Mouse (Mus musculus): ENCODE data around the gene E130114P18Rik. TPM values are rescaled to one million over a fixed set of nuclear protein-coding genes. Genes with fewer than 3 reads are reported as not detected.

The E130114P18Rik gene
- polyA plus RNA-seq, 1 experiment from 2014 or later: 24.4 TPM

DNA sequence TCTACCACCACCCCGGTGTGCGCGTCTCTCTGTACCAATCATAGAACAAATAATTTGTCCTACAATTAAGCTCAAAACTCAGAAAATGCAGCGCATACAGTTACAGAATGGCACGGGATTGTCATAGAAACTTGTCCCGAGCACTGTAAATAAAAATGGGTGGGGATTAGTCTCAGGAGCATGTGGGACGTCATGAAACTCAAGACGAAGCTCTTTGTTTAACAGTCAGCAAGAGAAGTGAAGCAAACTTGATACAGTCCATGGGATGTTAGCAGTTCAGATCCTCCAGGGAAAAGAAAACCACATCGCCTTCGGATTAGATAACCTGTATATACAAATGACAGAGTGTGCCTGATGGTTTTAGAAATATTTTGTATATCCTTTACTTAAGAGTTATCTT, 18.6 kb upstream of the E130114P18Rik start:
- WGBS: 81% methylated on average over 10 of the region's 10 CpGs
- no peak overlapping the region for H3K9ac ChIP-seq (replicated peaks)
- no peak overlapping the region for H3K4me3 ChIP-seq (replicated peaks)
- H3K4me1 ChIP-seq (replicated peaks): peaks cover 19% of the 10 kb centered on the region
- H3K27me3 ChIP-seq: peaks cover 4% of the 10 kb centered on the region; the same call in 1 of the 2 replicates
- no peak for ATAC-seq
- no peaks in the 10 kb centered on the region for H3K9me3 ChIP-seq
- no peaks in the 10 kb centered on the region for H3K36me3 ChIP-seq
- H3K27ac ChIP-seq: no peak overlapping the region
- no peak overlapping the region for H3K4me2 ChIP-seq (replicated peaks)

DNA sequence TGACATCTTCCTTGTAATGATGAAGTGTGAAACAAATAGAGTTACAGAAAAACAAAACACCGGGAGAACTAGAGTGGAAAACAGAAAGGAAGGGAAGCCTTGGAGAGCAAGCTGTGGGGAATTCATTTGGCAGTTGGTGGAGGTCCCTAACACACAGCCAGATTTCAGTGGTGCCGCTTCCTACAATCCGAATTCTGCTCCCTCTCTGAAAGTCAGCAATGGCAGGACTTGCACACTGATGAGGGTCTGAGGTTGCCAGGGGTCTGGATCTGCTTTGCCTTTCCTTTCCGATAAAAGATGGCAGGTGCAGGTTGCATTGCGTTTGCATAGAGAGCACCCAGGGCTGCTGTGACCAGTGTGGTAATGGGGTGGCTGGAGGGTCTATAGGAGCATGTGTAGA, 18.1 kb upstream of the E130114P18Rik start:
- Histone ChIP-seq H3K9me3 (no peaks in the 10 kb centered on the region), H3K4me3 (replicated peaks) (no peak overlapping the region), H3K4me2 (replicated peaks) (no peak overlapping the region), H3K27ac (peak overlapping the region; percentile 5; the same call in 1 of the 2 replicates), H3K27me3 (peaks cover 4% of the 10 kb centered on the region; the same call in 1 of the 2 replicates), H3K4me1 (replicated peaks) (peaks cover 19% of the 10 kb centered on the region), H3K36me3 (no peaks in the 10 kb centered on the region), H3K9ac (replicated peaks) (no peak overlapping the region)
- WGBS: 80% methylated on average over 5 of the region's 5 CpGs
- no peak for ATAC-seq

DNA sequence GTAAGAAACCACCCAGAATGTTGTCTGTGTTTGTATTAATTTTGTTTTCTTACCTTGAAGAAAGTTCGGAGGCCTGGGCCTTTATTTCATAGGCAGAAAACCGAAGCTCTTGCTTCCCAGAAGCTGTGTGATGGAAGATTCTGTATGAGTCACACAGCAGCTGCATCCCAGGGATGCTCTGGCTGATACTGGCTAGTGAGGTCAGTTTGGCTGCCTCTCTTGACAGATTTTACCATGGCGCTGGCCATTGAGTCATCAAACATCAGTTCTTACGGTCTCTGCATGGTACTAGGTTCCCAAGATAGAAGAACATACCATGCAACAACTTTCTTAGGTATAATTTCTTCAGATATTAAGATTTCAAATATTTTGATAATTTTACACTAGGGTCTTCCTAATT, 17.0 kb upstream of the E130114P18Rik start:
- Histone ChIP-seq H3K27ac (no peak overlapping the region), H3K4me3 (replicated peaks) (no peak overlapping the region), H3K27me3 (peaks cover 6% of the 10 kb centered on the region), H3K4me2 (replicated peaks) (no peak overlapping the region), H3K36me3 (no peaks in the 10 kb centered on the region), H3K4me1 (replicated peaks) (peaks cover 19% of the 10 kb centered on the region), H3K9me3 (no peaks in the 10 kb centered on the region), H3K9ac (replicated peaks) (no peak overlapping the region)
- 87% methylated on average over 4 of the region's 4 CpGs for WGBS
- ATAC-seq: no peak

DNA sequence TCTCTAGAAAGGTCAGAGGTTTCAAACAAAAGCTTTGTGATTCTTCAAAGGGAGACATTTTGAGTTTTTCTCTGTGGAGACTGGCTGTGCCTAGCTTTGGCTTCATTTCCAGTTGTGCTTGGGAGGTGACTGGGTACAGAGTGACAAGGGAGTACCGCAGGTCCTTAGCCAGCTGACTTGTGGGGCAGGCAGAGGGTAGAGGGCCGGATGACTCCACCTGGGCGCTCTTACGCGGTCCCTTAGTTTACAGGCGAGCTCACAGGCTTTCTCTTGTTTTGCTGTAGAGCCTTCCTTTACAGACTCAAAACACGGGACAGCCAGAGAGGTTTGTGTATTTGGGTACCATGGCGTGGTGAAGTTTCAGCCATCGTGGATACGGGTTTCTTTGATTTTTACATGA, 16.1 kb upstream of the E130114P18Rik start:
- H3K27ac ChIP-seq: no peak overlapping the region
- H3K27me3 ChIP-seq: peaks cover 14% of the 10 kb centered on the region
- peaks cover 28% of the 10 kb centered on the region for H3K4me1 ChIP-seq (replicated peaks)

DNA sequence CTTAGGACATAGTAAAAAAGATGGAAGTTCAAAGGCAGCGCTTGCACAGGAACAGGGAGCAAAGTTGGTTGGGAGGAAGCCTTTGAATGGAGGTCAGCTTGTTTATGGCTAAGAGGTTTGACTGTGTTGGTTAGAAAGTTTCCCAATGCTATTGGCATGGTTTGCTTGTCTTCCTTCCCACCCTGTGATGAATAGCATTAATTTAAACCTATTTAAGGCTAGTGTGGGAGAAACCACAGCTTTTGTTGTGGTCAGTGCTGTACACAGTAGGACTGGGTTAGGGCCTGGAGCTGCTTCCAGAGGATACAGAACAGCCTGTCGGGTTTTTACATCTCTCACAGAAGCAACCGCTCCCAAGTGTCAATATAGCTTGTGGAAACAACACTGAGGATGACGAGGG, 10.7 kb upstream of the E130114P18Rik start:
- Histone ChIP-seq H3K9ac (replicated peaks) (no peak overlapping the region), H3K36me3 (peaks cover 3% of the 10 kb centered on the region), H3K4me2 (replicated peaks) (no peak overlapping the region), H3K4me3 (replicated peaks) (no peak overlapping the region), H3K27me3 (peaks cover 53% of the 10 kb centered on the region), H3K27ac (no peak overlapping the region), H3K9me3 (no peaks in the 10 kb centered on the region), H3K4me1 (replicated peaks) (peaks cover 25% of the 10 kb centered on the region)
- no peak for ATAC-seq
- 60% methylated on average over 4 of the region's 4 CpGs for WGBS

More for the DNA sequence above, 16.1 kb upstream of the E130114P18Rik start:
- no peak for ATAC-seq
- Histone ChIP-seq H3K9ac (replicated peaks) (no peak overlapping the region), H3K4me3 (replicated peaks) (no peak overlapping the region), H3K9me3 (no peaks in the 10 kb centered on the region), H3K36me3 (no peaks in the 10 kb centered on the region), H3K4me2 (replicated peaks) (no peak overlapping the region)
- 79% methylated on average over 10 of the region's 10 CpGs for WGBS

DNA sequence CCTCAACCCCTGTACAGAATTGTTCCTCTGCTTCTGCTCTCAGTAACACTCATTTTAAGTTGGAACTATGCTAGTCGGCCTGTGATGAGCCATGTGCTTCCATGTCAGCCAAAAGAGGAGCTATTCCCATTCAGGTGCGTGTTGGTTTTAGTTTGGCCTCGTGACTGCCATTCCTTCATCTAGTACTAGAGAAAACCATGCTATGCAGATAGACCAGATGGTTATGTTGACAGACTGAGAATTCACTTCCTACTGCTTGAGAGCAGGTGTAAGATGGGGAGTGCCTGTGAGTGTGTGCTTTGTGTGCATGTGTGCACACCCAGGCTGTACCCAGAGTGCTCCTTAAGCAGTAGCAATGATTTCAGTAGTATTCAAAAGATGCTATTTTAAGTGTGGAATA, 9.6 kb upstream of the E130114P18Rik start:
- no peak overlapping the region for H3K4me2 ChIP-seq (replicated peaks)
- no peak overlapping the region for H3K9ac ChIP-seq (replicated peaks)
- H3K36me3 ChIP-seq: peaks cover 9% of the 10 kb centered on the region
- H3K4me3 ChIP-seq (replicated peaks): no peak overlapping the region
- no peak overlapping the region for H3K27ac ChIP-seq
- ATAC-seq: no peak
- H3K4me1 ChIP-seq (replicated peaks): peaks cover 25% of the 10 kb centered on the region
- no peaks in the 10 kb centered on the region for H3K9me3 ChIP-seq
- H3K27me3 ChIP-seq: peaks cover 62% of the 10 kb centered on the region
- 73% methylated on average over 3 of the region's 3 CpGs for WGBS

DNA sequence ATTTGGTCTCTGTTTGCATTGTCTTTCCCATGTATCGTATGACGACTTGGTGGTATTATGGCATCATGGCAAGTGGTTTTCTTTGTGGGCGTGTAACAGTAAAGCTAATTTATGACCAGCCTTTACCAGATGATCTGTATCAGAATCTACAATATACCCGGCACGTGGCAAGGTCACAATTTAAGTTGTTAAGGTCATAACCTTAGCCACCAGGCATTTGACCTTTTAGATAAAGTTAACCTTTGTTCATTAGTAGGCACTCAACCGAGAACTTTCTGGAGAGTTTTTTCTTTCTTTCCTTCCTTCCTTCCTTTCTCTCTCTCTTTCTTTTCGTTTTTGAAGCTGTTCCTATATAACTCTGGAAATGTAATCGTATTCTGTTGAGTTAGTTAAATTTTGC, 8.7 kb upstream of the E130114P18Rik start:
- Histone ChIP-seq H3K36me3 (peaks cover 9% of the 10 kb centered on the region), H3K9ac (replicated peaks) (no peak overlapping the region), H3K27ac (no peak overlapping the region), H3K4me1 (replicated peaks) (peaks cover 21% of the 10 kb centered on the region), H3K4me2 (replicated peaks) (no peak overlapping the region), H3K4me3 (replicated peaks) (no peak overlapping the region), H3K27me3 (peaks cover 64% of the 10 kb centered on the region), H3K9me3 (no peaks in the 10 kb centered on the region)
- 49% methylated on average over 8 of the region's 8 CpGs for WGBS
- ATAC-seq: no peak

DNA sequence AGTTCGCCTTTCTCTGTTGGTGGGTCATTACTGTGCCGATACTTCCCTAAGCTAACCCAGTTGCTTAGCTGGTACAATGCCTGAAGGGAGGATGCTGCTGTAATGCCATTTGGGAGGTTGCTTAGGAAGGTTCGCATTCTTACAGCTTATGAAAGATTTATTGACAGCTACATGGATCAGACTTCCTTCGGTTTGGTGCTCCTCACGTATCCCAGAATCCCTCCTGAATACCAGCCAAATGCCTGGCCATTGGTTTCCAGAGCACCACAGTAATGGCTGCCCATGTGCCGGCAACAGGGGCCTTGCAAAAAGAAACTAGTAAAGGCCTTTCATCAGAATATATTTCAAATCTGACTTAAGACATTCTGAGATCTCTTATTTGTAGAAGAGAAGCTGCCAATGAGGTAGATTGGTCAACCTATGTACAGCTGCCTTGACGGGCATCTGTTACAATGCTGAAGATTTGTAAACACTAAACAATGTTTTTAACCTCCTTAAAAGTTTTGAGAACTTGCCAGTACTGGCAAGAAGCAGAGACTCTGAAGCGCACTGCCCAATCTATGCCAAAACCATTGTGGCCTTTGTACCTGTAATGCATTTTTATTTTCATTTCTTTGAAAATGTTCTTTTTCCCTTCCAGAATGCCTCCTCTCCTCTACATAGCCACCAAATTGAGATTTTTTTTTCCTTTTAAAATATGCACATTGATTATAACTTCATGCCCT, 7.8 kb upstream of the E130114P18Rik start:
- H3K36me3 ChIP-seq: peaks cover 9% of the 10 kb centered on the region
- H3K27ac ChIP-seq: no peak overlapping the region
- 80% methylated on average over 8 of the region's 8 CpGs for WGBS
- H3K9ac ChIP-seq (replicated peaks): no peak overlapping the region
- ATAC-seq: no peak
- H3K27me3 ChIP-seq: peaks cover 69% of the 10 kb centered on the region
- H3K4me1 ChIP-seq (replicated peaks): peaks cover 21% of the 10 kb centered on the region
- H3K4me3 ChIP-seq (replicated peaks): no peak overlapping the region
- H3K4me2 ChIP-seq (replicated peaks): no peak overlapping the region
- no peaks in the 10 kb centered on the region for H3K9me3 ChIP-seq

DNA sequence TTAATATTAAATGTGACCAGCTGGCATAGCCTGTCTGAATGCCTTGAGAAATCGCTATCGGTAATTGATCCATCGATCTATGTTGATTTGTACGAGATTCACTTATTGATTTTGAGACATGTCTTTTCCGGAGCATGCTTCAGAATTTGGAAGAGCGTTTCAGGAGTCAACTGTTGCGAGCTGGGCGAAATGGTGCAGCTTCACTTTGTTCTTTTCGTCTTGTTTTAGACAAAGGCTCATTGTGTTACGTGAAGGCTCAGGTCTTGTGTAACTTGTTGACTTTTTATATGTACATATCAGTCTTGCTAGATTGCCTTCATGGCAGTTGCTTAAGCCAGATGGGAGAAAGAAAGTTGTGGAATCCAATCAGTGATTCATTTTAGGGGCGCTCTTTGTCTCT, 6.4 kb upstream of the E130114P18Rik start:
- H3K36me3 ChIP-seq: peaks cover 9% of the 10 kb centered on the region
- H3K9ac ChIP-seq (replicated peaks): no peak overlapping the region
- peaks cover 19% of the 10 kb centered on the region for H3K4me1 ChIP-seq (replicated peaks)
- no peak overlapping the region for H3K4me2 ChIP-seq (replicated peaks)
- no peak overlapping the region for H3K27ac ChIP-seq
- no peak for ATAC-seq
- peaks cover 69% of the 10 kb centered on the region for H3K27me3 ChIP-seq
- WGBS: 83% methylated on average over 11 of the region's 11 CpGs
- H3K4me3 ChIP-seq (replicated peaks): no peak overlapping the region
- H3K9me3 ChIP-seq: no peaks in the 10 kb centered on the region

DNA sequence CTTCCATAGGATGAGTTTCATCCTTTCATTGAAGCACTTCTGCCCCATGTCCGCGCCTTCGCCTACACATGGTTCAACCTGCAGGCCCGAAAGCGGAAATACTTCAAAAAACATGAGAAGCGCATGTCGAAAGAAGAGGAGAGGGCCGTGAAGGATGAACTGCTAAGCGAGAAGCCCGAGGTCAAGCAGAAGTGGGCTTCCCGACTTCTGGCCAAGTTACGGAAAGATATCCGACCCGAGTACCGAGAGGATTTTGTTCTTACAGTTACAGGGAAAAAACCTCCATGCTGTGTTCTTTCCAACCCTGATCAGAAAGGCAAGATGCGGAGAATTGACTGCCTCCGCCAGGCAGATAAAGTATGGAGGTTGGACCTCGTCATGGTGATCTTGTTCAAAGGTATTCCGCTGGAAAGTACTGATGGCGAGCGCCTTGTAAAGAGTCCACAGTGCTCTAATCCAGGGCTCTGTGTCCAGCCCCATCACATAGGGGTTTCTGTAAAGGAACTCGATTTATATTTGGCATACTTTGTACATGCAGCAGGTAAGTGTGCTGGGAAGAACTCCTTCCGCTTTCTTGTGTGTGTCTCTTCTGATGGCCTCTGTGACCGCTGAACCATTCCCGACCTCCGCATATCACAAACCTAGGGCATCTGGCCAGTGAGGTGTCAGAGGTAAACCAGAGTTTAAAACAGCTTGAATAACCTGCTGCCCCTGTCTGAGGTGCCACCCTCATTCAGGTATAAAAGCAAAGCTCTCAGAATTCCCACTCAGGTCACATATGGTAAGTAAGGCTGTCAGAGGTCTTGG, 5.4 kb upstream of the E130114P18Rik start:
- H3K27ac ChIP-seq: no peak overlapping the region
- H3K36me3 ChIP-seq: peaks cover 9% of the 10 kb centered on the region
- peaks cover 66% of the 10 kb centered on the region for H3K27me3 ChIP-seq
- WGBS: 94% methylated on average over 26 of the region's 26 CpGs
- H3K4me1 ChIP-seq (replicated peaks): peaks cover 17% of the 10 kb centered on the region
- H3K9ac ChIP-seq (replicated peaks): no peak overlapping the region
- no peak overlapping the region for H3K4me3 ChIP-seq (replicated peaks)
- no peak for ATAC-seq
- no peak overlapping the region for H3K4me2 ChIP-seq (replicated peaks)
- H3K9me3 ChIP-seq: no peaks in the 10 kb centered on the region

DNA sequence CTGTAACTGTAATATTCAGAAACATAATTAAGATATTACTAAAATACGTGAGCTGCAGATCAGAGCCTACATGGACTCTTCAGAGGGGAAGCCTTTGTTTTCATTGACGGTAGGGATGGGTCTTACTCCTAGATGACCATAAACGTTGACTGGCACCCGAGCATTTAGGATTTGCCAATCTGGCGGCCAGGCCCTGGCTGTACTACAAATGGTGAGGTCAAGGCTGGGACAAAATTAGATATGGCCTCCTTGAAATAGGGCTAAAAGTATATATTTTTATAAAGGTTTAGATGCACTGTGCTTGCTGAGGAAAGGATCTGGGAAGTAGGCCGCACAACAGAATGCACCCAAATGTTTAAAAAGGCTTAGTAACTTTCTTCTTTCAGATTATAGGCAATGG, 4.6 kb upstream of the E130114P18Rik start:
- Histone ChIP-seq H3K27me3 (peaks cover 70% of the 10 kb centered on the region), H3K4me1 (replicated peaks) (peaks cover 19% of the 10 kb centered on the region), H3K27ac (no peak overlapping the region), H3K4me3 (replicated peaks) (no peak overlapping the region), H3K9me3 (no peaks in the 10 kb centered on the region), H3K4me2 (replicated peaks) (no peak overlapping the region), H3K9ac (replicated peaks) (no peak overlapping the region), H3K36me3 (peaks cover 9% of the 10 kb centered on the region)
- ATAC-seq: no peak
- 89% methylated on average over 6 of the region's 6 CpGs for WGBS

DNA sequence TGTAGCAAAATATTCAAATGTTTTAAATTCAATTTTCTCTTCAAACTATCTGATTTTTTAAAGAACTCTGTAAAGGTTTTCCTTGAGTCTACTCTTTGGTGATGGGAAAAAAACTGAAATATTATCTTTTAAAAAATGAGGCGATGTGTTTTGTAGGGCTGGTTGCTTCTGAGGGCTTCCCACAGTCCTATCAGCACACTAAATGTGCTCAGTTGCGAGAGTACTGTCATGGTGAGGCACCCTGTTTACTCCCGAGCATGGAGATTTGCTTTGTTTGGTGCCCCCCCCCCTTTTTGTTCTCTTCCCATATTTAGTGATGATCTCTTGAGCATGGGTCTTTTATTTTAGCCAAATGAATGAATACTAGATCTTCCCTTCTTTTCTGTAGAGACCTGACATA, 4.2 kb upstream of the E130114P18Rik start:
- peaks cover 15% of the 10 kb centered on the region; the same call in 1 of the 2 replicates for H3K4me1 ChIP-seq (replicated peaks)
- no peak overlapping the region for H3K4me3 ChIP-seq (replicated peaks)
- no peak overlapping the region for H3K27ac ChIP-seq
- 83% methylated on average over 3 of the region's 3 CpGs for WGBS
- no peak overlapping the region for H3K9ac ChIP-seq (replicated peaks)
- H3K9me3 ChIP-seq: no peaks in the 10 kb centered on the region
- peaks cover 9% of the 10 kb centered on the region for H3K36me3 ChIP-seq
- peaks cover 67% of the 10 kb centered on the region for H3K27me3 ChIP-seq
- ATAC-seq: no peak
- no peak overlapping the region for H3K4me2 ChIP-seq (replicated peaks)

All from midbrain, embryonic 13.5 days (tissue).